Mouse (Mus musculus) CH12.LX (cell line): ENCODE results near the gene Trabd2b. TPM values are rescaled to one million over a fixed set of nuclear protein-coding genes. Genes with fewer than 3 reads are reported as not detected.

Source experiments
- DNase-seq: peaks from one replicate; pipeline ENCODE4 v3.0.0-alpha.2; 2013; ENCODE audit errors: extremely low read depth
- H3K27ac ChIP-seq: 2 replicates; pipeline ENCODE4 v1.5.1; 2012; ENCODE audit warnings: low read depth, mild to moderate bottlenecking, control low read depth, moderate library complexity; ENCODE audit not compliant: insufficient read depth
- H3K27me3 ChIP-seq: replicated peaks from 2 replicates; pipeline ENCODE3; 2012; ENCODE audit warnings: inconsistent platforms
- H3K36me3 ChIP-seq, 2 experiments: replicated peaks in 1 of 2; 2 replicates each; pipeline versions ENCODE3 to v1.6.1; 2012; ENCODE audit warnings: inconsistent platforms in 1 of 2, low read length in 1 of 2, mild to moderate bottlenecking in 1 of 2, mixed read lengths in 1 of 2, moderate library complexity in 1 of 2; ENCODE audit not compliant: control insufficient read depth in 1 of 2, insufficient read depth in 1 of 2
- H3K4me1 ChIP-seq, 2 experiments: 2 replicates each; pipeline ENCODE4 v1.6.1; 2012; ENCODE audit warnings: inconsistent platforms in 1 of 2, moderate library complexity in 1 of 2; ENCODE audit not compliant: insufficient read depth in 2 of 2, control insufficient read depth in 1 of 2
- H3K4me2 ChIP-seq: 2 replicates; pipeline ENCODE4 v1.6.1; 2012; ENCODE audit warnings: low read depth, mild to moderate bottlenecking, control low read depth; ENCODE audit not compliant: poor library complexity, insufficient read depth, severe bottlenecking
- H3K4me3 ChIP-seq, 3 experiments: fragments of 150-350 bp in 1 of 3; sonication (generic) in 1 of 3; replicated peaks in 1 of 3; 2 replicates each; pipeline versions ENCODE3 to v1.5.1; 2011 to 2012; ENCODE audit warnings: low read depth in 2 of 3, low read length in 2 of 3, mild to moderate bottlenecking in 2 of 3, moderate library complexity in 2 of 3, control low read depth in 1 of 3, improper control_type of control experiment in 1 of 3, inconsistent platforms in 1 of 3, mixed read lengths in 1 of 3; ENCODE audit not compliant: poor library complexity in 1 of 3
- H3K79me2 ChIP-seq: replicated peaks from 2 replicates; pipeline ENCODE4 v1.6.1; 2012; ENCODE audit warnings: mild to moderate bottlenecking, moderate library complexity; ENCODE audit not compliant: control insufficient read depth, poor library complexity, insufficient read depth, severe bottlenecking; ENCODE audit errors: extremely low read depth
- H3K9ac ChIP-seq: 2 replicates; pipeline ENCODE4 v1.6.1; 2012; ENCODE audit warnings: low read depth, mild to moderate bottlenecking, control low read depth, moderate library complexity; ENCODE audit not compliant: insufficient read depth
- H3K9me3 ChIP-seq: replicated peaks from 2 replicates; pipeline ENCODE3; 2012; ENCODE audit warnings: low read length, inconsistent platforms, mixed read lengths
- BHLHE40 ChIP-seq: IDR thresholded peaks from 2 replicates; pipeline ENCODE4 v1.6.1; 2011; ENCODE audit warnings: mild to moderate bottlenecking, low read depth, low read length, improper control_type of control experiment
- CHD1 ChIP-seq: IDR thresholded peaks from 2 replicates; pipeline ENCODE4 v1.6.1; 2012; ENCODE audit warnings: low read depth, low read length, improper control_type of control experiment, inconsistent platforms
- CHD2 ChIP-seq: IDR thresholded peaks from 2 replicates; pipeline ENCODE4 v1.6.1; 2011; ENCODE audit warnings: low read length, improper control_type of control experiment
- CTCF ChIP-seq, 2 experiments: IDR thresholded peaks in 1 of 2; conservative IDR thresholded peaks in 1 of 2; 2 replicates each; pipeline ENCODE4 v1.5.1; 2011 to 2012; ENCODE audit warnings: low read depth in 2 of 2, low read length in 2 of 2, improper control_type of control experiment in 1 of 2, inconsistent platforms in 1 of 2, mild to moderate bottlenecking in 1 of 2, moderate library complexity in 1 of 2
- ELF1 ChIP-seq: IDR thresholded peaks from 2 replicates; pipeline ENCODE4 v1.6.1; 2014; ENCODE audit warnings: low read depth, mild to moderate bottlenecking, inconsistent platforms, low read length, improper control_type of control experiment
- EP300 ChIP-seq: IDR thresholded peaks from 2 replicates; pipeline ENCODE4 v1.6.1; 2011; ENCODE audit warnings: low read length, improper control_type of control experiment
- GABPA ChIP-seq: IDR thresholded peaks from 2 replicates; pipeline ENCODE4 v1.6.1; 2012; ENCODE audit warnings: low read depth, low read length, improper control_type of control experiment, inconsistent platforms; ENCODE audit not compliant: insufficient replicate concordance
- IRF4 ChIP-seq: IDR thresholded peaks from 2 replicates; pipeline ENCODE4 v1.6.1; 2014; ENCODE audit warnings: low read depth, mild to moderate bottlenecking, inconsistent platforms, low read length, improper control_type of control experiment
- JUND ChIP-seq: conservative IDR thresholded peaks from 2 replicates; pipeline ENCODE4 v1.6.1; 2011; ENCODE audit warnings: low read depth, low read length, improper control_type of control experiment
- KAT2A ChIP-seq: IDR thresholded peaks from 2 replicates; pipeline ENCODE4 v1.6.1; 2012; ENCODE audit warnings: low read length, improper control_type of control experiment, inconsistent platforms; ENCODE audit not compliant: insufficient replicate concordance
- MAX ChIP-seq: IDR thresholded peaks from 2 replicates; pipeline ENCODE4 v1.6.1; 2011; ENCODE audit warnings: low read length, improper control_type of control experiment
- MAZ ChIP-seq: IDR thresholded peaks from 2 replicates; pipeline ENCODE4 v1.6.1; 2012; ENCODE audit warnings: low read depth, mild to moderate bottlenecking, inconsistent platforms, low read length, improper control_type of control experiment, moderate library complexity
- MEF2A ChIP-seq: IDR thresholded peaks from 2 replicates; pipeline ENCODE4 v1.6.1; 2014; ENCODE audit warnings: low read depth, mild to moderate bottlenecking, inconsistent platforms, low read length, improper control_type of control experiment, borderline replicate concordance
- MXI1 ChIP-seq: IDR thresholded peaks from 2 replicates; pipeline ENCODE4 v1.6.1; 2011; ENCODE audit warnings: mild to moderate bottlenecking, low read depth, low read length, improper control_type of control experiment
- MYC ChIP-seq: IDR thresholded peaks from 2 replicates; pipeline ENCODE4 v1.6.1; 2011; ENCODE audit warnings: low read depth, mild to moderate bottlenecking, improper control_type of control experiment, low read length
- PAX5 ChIP-seq: IDR thresholded peaks from 2 replicates; pipeline ENCODE4 v1.6.1; 2012; ENCODE audit warnings: low read length, inconsistent platforms, mixed read lengths
- POLR2AphosphoS2 ChIP-seq: IDR thresholded peaks from 2 replicates; pipeline ENCODE4 v1.6.1; 2011; ENCODE audit warnings: low read depth, low read length, improper control_type of control experiment
- RCOR1 ChIP-seq: conservative IDR thresholded peaks from 2 replicates; pipeline ENCODE4 v1.6.1; 2012; ENCODE audit warnings: low read depth, mild to moderate bottlenecking, inconsistent platforms, low read length, improper control_type of control experiment
- SIN3A ChIP-seq: IDR thresholded peaks from 2 replicates; pipeline ENCODE4 v1.6.1; 2012; ENCODE audit warnings: low read length, improper control_type of control experiment, inconsistent platforms
- SMC3 ChIP-seq: IDR thresholded peaks from 2 replicates; pipeline ENCODE4 v1.6.1; 2011; ENCODE audit warnings: low read depth, low read length, improper control_type of control experiment
- TBP ChIP-seq: conservative IDR thresholded peaks from 2 replicates; pipeline ENCODE4 v1.6.1; 2011; ENCODE audit warnings: low read depth, low read length, improper control_type of control experiment
- USF1 ChIP-seq: IDR thresholded peaks from 2 replicates; pipeline ENCODE4 v1.6.1; 2014; ENCODE audit warnings: low read depth, mild to moderate bottlenecking, inconsistent platforms, low read length, improper control_type of control experiment
- USF2 ChIP-seq: conservative IDR thresholded peaks from 2 replicates; pipeline ENCODE4 v1.6.1; 2011; ENCODE audit warnings: low read depth, low read length, improper control_type of control experiment
- ZKSCAN1 ChIP-seq: IDR thresholded peaks from 2 replicates; pipeline ENCODE4 v1.6.1; 2012; ENCODE audit warnings: low read depth, inconsistent platforms, low read length, improper control_type of control experiment, borderline replicate concordance
- ZNF384 ChIP-seq: IDR thresholded peaks from 2 replicates; pipeline ENCODE4 v1.6.1; 2012; ENCODE audit warnings: low read depth, low read length, improper control_type of control experiment, inconsistent platforms
- dilution Hi-C: fragments of 300-500 bp; cut with MboI; formaldehyde crosslinking; loops from 2 replicates; pipeline ENCODE4 v1.14.3; 2020; ENCODE audit warnings: low sequenced_read_pairs; ENCODE audit not compliant: extremely low pct_unique_long_range_greater_than_20kb, extremely low pct_ligation_motif_present
- in situ Hi-C: fragments of 300-500 bp; cut with MboI; formaldehyde crosslinking; loops from 3 replicates; pipeline ENCODE4 v1.14.3; 2019; ENCODE audit warnings: low sequenced_read_pairs, low pct_ligation_motif_present, low pct_unique_long_range_greater_than_20kb, mixed read lengths
- polyA plus RNA-seq: library from polyadenylated mRNA; unstranded; fragments of >175 nt; gene quantifications from 2 replicates; pipeline ENCODE4 v1.2.1, GENCODE M21; 2012; ENCODE audit warnings: low read depth; ENCODE audit not compliant: insufficient read length
- total RNA-seq, 2 experiments: library from RNA; depleted of rRNA; stranded (reverse); fragments of 300-350 nt in 1 of 2; fragments of >200 nt in 1 of 2; gene quantifications; 2 replicates each; pipeline ENCODE4 v1.2.3; 2012 to 2014

The Trabd2b gene
- total and polyA plus RNA-seq, 3 experiments: not detected

GRCm38 (mm10) chr4:114409511-114409910 lies 3.0 kb downstream of the Trabd2b start:
- H3K27ac ChIP-seq: no peak overlapping the region
- in situ Hi-C loops (no loop called here), dilution Hi-C loops (no loop called here)
- peaks cover 15% of the 10 kb centered on the region for H3K27me3 ChIP-seq
- DNase-seq: no peak
- H3K79me2 ChIP-seq: no peaks in the 10 kb centered on the region
- no peak overlapping the region for H3K4me3 ChIP-seq
- no peak overlapping the region for H3K9ac ChIP-seq
- peaks cover 0 to 22% of the 10 kb centered on the region in 2 experiments; a peak in 2 of 4 replicates for H3K4me1 ChIP-seq
- H3K4me2 ChIP-seq: no peak overlapping the region
- no peaks in the 10 kb centered on the region for H3K36me3 ChIP-seq
- TF ChIP-seq USF1 (no peak), MAX (no peak), POLR2AphosphoS2 (no peak), MEF2A (no peak), PAX5 (no peak), KAT2A (no peak), IRF4 (no peak), CTCF (conservative IDR thresholded peaks at IDR 0.05 in 1 of 2, IDR thresholded peaks at IDR 0.05 in 1 of 2; ENCODE audit: low read depth in 2 of 2, low read length in 2 of 2) (no peak), MYC (no peak), EP300 (no peak), CHD1 (no peak), JUND (no peak), ZKSCAN1 (no peak), TBP (no peak), CHD2 (no peak), MAZ (no peak), BHLHE40 (no peak), SMC3 (no peak), GABPA (no peak), ELF1 (no peak)
- H3K9me3 ChIP-seq: peaks cover 7% of the 10 kb centered on the region

GRCm38 (mm10) chr4:114410026-114410425 lies 3.5 kb downstream of the Trabd2b start:
- H3K4me1 ChIP-seq: peaks cover 0 to 22% of the 10 kb centered on the region in 2 experiments; a peak in 2 of 4 replicates
- H3K9ac ChIP-seq: no peak overlapping the region
- H3K27me3 ChIP-seq: peaks cover 15% of the 10 kb centered on the region
- dilution Hi-C loops: no loop called here
- H3K9me3 ChIP-seq: peaks cover 7% of the 10 kb centered on the region
- no peak overlapping the region for H3K27ac ChIP-seq
- in situ Hi-C loops: no loop called here
- DNase-seq: no peak
- TF ChIP-seq MXI1 (no peak), RCOR1 (no peak), GABPA (no peak), SIN3A (no peak), USF2 (no peak), ZNF384 (no peak), EP300 (no peak), CHD1 (no peak)
- H3K36me3 ChIP-seq: no peaks in the 10 kb centered on the region
- H3K79me2 ChIP-seq: no peaks in the 10 kb centered on the region
- H3K4me3 ChIP-seq: no peak overlapping the region
- H3K4me2 ChIP-seq: no peak overlapping the region
